Mouse (Mus musculus) CH12.LX (cell line): ENCODE measurements around the gene Gtf2ird2. TPM values are rescaled to one million over a fixed set of nuclear protein-coding genes. Genes with fewer than 3 reads are reported as not detected.

Experiments used
- DNase-seq: peaks from one replicate; pipeline ENCODE4 v3.0.0-alpha.2; 2013; ENCODE audit errors: extremely low read depth
- H3K27ac ChIP-seq: 2 replicates; pipeline ENCODE4 v1.5.1; 2012; ENCODE audit warnings: low read depth, mild to moderate bottlenecking, control low read depth, moderate library complexity; ENCODE audit not compliant: insufficient read depth
- H3K27me3 ChIP-seq: replicated peaks from 2 replicates; pipeline ENCODE3; 2012; ENCODE audit warnings: inconsistent platforms
- H3K36me3 ChIP-seq, 2 experiments: replicated peaks in 1 of 2; 2 replicates each; pipeline versions ENCODE3 to v1.6.1; 2012; ENCODE audit warnings: inconsistent platforms in 1 of 2, low read length in 1 of 2, mild to moderate bottlenecking in 1 of 2, mixed read lengths in 1 of 2, moderate library complexity in 1 of 2; ENCODE audit not compliant: control insufficient read depth in 1 of 2, insufficient read depth in 1 of 2
- H3K4me1 ChIP-seq, 2 experiments: 2 replicates each; pipeline ENCODE4 v1.6.1; 2012; ENCODE audit warnings: inconsistent platforms in 1 of 2, moderate library complexity in 1 of 2; ENCODE audit not compliant: insufficient read depth in 2 of 2, control insufficient read depth in 1 of 2
- H3K4me2 ChIP-seq: 2 replicates; pipeline ENCODE4 v1.6.1; 2012; ENCODE audit warnings: low read depth, mild to moderate bottlenecking, control low read depth; ENCODE audit not compliant: poor library complexity, insufficient read depth, severe bottlenecking
- H3K4me3 ChIP-seq, 3 experiments: fragments of 150-350 bp in 1 of 3; sonication (generic) in 1 of 3; replicated peaks in 1 of 3; 2 replicates each; pipeline versions ENCODE3 to v1.5.1; 2011 to 2012; ENCODE audit warnings: low read depth in 2 of 3, low read length in 2 of 3, mild to moderate bottlenecking in 2 of 3, moderate library complexity in 2 of 3, control low read depth in 1 of 3, improper control_type of control experiment in 1 of 3, inconsistent platforms in 1 of 3, mixed read lengths in 1 of 3; ENCODE audit not compliant: poor library complexity in 1 of 3
- H3K79me2 ChIP-seq: replicated peaks from 2 replicates; pipeline ENCODE4 v1.6.1; 2012; ENCODE audit warnings: mild to moderate bottlenecking, moderate library complexity; ENCODE audit not compliant: control insufficient read depth, poor library complexity, insufficient read depth, severe bottlenecking; ENCODE audit errors: extremely low read depth
- H3K9ac ChIP-seq: 2 replicates; pipeline ENCODE4 v1.6.1; 2012; ENCODE audit warnings: low read depth, mild to moderate bottlenecking, control low read depth, moderate library complexity; ENCODE audit not compliant: insufficient read depth
- H3K9me3 ChIP-seq: replicated peaks from 2 replicates; pipeline ENCODE3; 2012; ENCODE audit warnings: low read length, inconsistent platforms, mixed read lengths
- BHLHE40 ChIP-seq: IDR thresholded peaks from 2 replicates; pipeline ENCODE4 v1.6.1; 2011; ENCODE audit warnings: mild to moderate bottlenecking, low read depth, low read length, improper control_type of control experiment
- E2F4 ChIP-seq: IDR thresholded peaks from 2 replicates; pipeline ENCODE4 v1.6.1; 2011; ENCODE audit warnings: low read depth, low read length, improper control_type of control experiment; ENCODE audit not compliant: insufficient replicate concordance
- EP300 ChIP-seq: IDR thresholded peaks from 2 replicates; pipeline ENCODE4 v1.6.1; 2011; ENCODE audit warnings: low read length, improper control_type of control experiment
- ETS1 ChIP-seq: conservative IDR thresholded peaks from 2 replicates; pipeline ENCODE4 v1.6.1; 2012; ENCODE audit warnings: low read depth, mild to moderate bottlenecking, inconsistent platforms, low read length, improper control_type of control experiment, moderate library complexity
- GABPA ChIP-seq: IDR thresholded peaks from 2 replicates; pipeline ENCODE4 v1.6.1; 2012; ENCODE audit warnings: low read depth, low read length, improper control_type of control experiment, inconsistent platforms; ENCODE audit not compliant: insufficient replicate concordance
- HCFC1 ChIP-seq: IDR thresholded peaks from 2 replicates; pipeline ENCODE4 v1.6.1; 2012; ENCODE audit warnings: low read depth, mild to moderate bottlenecking, inconsistent platforms, low read length, improper control_type of control experiment
- JUND ChIP-seq: conservative IDR thresholded peaks from 2 replicates; pipeline ENCODE4 v1.6.1; 2011; ENCODE audit warnings: low read depth, low read length, improper control_type of control experiment
- MAZ ChIP-seq: IDR thresholded peaks from 2 replicates; pipeline ENCODE4 v1.6.1; 2012; ENCODE audit warnings: low read depth, mild to moderate bottlenecking, inconsistent platforms, low read length, improper control_type of control experiment, moderate library complexity
- MXI1 ChIP-seq: IDR thresholded peaks from 2 replicates; pipeline ENCODE4 v1.6.1; 2011; ENCODE audit warnings: mild to moderate bottlenecking, low read depth, low read length, improper control_type of control experiment
- NRF1 ChIP-seq: IDR thresholded peaks from 2 replicates; pipeline ENCODE4 v1.6.1; 2014; ENCODE audit warnings: low read depth, mild to moderate bottlenecking, inconsistent platforms, low read length, improper control_type of control experiment, moderate library complexity
- PAX5 ChIP-seq: IDR thresholded peaks from 2 replicates; pipeline ENCODE4 v1.6.1; 2012; ENCODE audit warnings: low read length, inconsistent platforms, mixed read lengths
- POLR2A ChIP-seq: IDR thresholded peaks from 2 replicates; pipeline ENCODE4 v1.6.1; 2011; ENCODE audit warnings: low read depth, mild to moderate bottlenecking, improper control_type of control experiment, low read length
- POLR2AphosphoS2 ChIP-seq: IDR thresholded peaks from 2 replicates; pipeline ENCODE4 v1.6.1; 2011; ENCODE audit warnings: low read depth, low read length, improper control_type of control experiment
- RAD21 ChIP-seq: IDR thresholded peaks from 2 replicates; pipeline ENCODE4 v1.6.1; 2011; ENCODE audit warnings: low read depth, mild to moderate bottlenecking, low read length, improper control_type of control experiment, moderate library complexity
- SIN3A ChIP-seq: IDR thresholded peaks from 2 replicates; pipeline ENCODE4 v1.6.1; 2012; ENCODE audit warnings: low read length, improper control_type of control experiment, inconsistent platforms
- TBP ChIP-seq: conservative IDR thresholded peaks from 2 replicates; pipeline ENCODE4 v1.6.1; 2011; ENCODE audit warnings: low read depth, low read length, improper control_type of control experiment
- TCF12 ChIP-seq: IDR thresholded peaks from 2 replicates; pipeline ENCODE4 v1.6.1; 2014; ENCODE audit warnings: low read depth, mild to moderate bottlenecking, inconsistent platforms, low read length, improper control_type of control experiment
- UBTF ChIP-seq: IDR thresholded peaks from 2 replicates; pipeline ENCODE4 v1.6.1; 2012; ENCODE audit warnings: low read depth, mild to moderate bottlenecking, inconsistent platforms, low read length, improper control_type of control experiment, moderate library complexity
- ZMIZ1 ChIP-seq: IDR thresholded peaks from 2 replicates; pipeline ENCODE4 v1.6.1; 2012; ENCODE audit warnings: low read depth, mild to moderate bottlenecking, inconsistent platforms, low read length, improper control_type of control experiment
- ZNF384 ChIP-seq: IDR thresholded peaks from 2 replicates; pipeline ENCODE4 v1.6.1; 2012; ENCODE audit warnings: low read depth, low read length, improper control_type of control experiment, inconsistent platforms
- dilution Hi-C: fragments of 300-500 bp; cut with MboI; formaldehyde crosslinking; loops from 2 replicates; pipeline ENCODE4 v1.14.3; 2020; ENCODE audit warnings: low sequenced_read_pairs; ENCODE audit not compliant: extremely low pct_unique_long_range_greater_than_20kb, extremely low pct_ligation_motif_present
- in situ Hi-C: fragments of 300-500 bp; cut with MboI; formaldehyde crosslinking; loops from 3 replicates; pipeline ENCODE4 v1.14.3; 2019; ENCODE audit warnings: low sequenced_read_pairs, low pct_ligation_motif_present, low pct_unique_long_range_greater_than_20kb, mixed read lengths
- polyA plus RNA-seq: library from polyadenylated mRNA; unstranded; fragments of >175 nt; gene quantifications from 2 replicates; pipeline ENCODE4 v1.2.1, GENCODE M21; 2012; ENCODE audit warnings: low read depth; ENCODE audit not compliant: insufficient read length
- total RNA-seq, 2 experiments: library from RNA; depleted of rRNA; stranded (reverse); fragments of 300-350 nt in 1 of 2; fragments of >200 nt in 1 of 2; gene quantifications; 2 replicates each; pipeline ENCODE4 v1.2.3; 2012 to 2014

Gtf2ird2 gene
- total and polyA plus RNA-seq, 3 experiments: 1.9 to 9.7 (median 4.7) TPM

- no peaks in the 10 kb centered on the region for H3K79me2 ChIP-seq
- dilution Hi-C loops: no loop called here
- H3K4me1 ChIP-seq: peaks cover 7 to 34% of the 10 kb centered on the region in 2 experiments
- H3K27me3 ChIP-seq: no peaks in the 10 kb centered on the region
- TF ChIP-seq MAZ (no peak), POLR2AphosphoS2 (peak; percentile 92), ZMIZ1 (peak; percentile 23; the same call in 1 of the 2 replicates), RAD21 (no peak), MXI1 (no peak), PAX5 (no peak), POLR2A (peak; percentile 53), EP300 (no peak)
- H3K36me3 ChIP-seq: peaks cover 55 to 80% of the 10 kb centered on the region in 2 experiments
- H3K27ac ChIP-seq: no peak overlapping the region
- no peak overlapping the region for H3K4me2 ChIP-seq
- H3K4me3 ChIP-seq: no peak overlapping the region
- in situ Hi-C loops: no loop called here
- H3K9me3 ChIP-seq: peaks cover 19% of the 10 kb centered on the region
- H3K9ac ChIP-seq: no peak overlapping the region
- DNase-seq: no peak
These were observed 34.1 kb downstream of the Gtf2ird2 start for GRCm38 (mm10) chr5:134217900-134218299.

GRCm38 (mm10) chr5:134221278-134221677 lies 37.5 kb downstream of the Gtf2ird2 start:
- Histone ChIP-seq H3K9me3 (peaks cover 17% of the 10 kb centered on the region), H3K4me3 (no peak overlapping the region), H3K4me1 (peaks cover 15 to 40% of the 10 kb centered on the region in 2 experiments), H3K27me3 (no peaks in the 10 kb centered on the region), H3K4me2 (no peak overlapping the region), H3K27ac (no peak overlapping the region), H3K9ac (no peak overlapping the region), H3K36me3 (peaks cover 84 to 97% of the 10 kb centered on the region in 2 experiments), H3K79me2 (peaks cover 19% of the 10 kb centered on the region; the same call in 1 of the 2 replicates)
- TF ChIP-seq NRF1 (no peak), MXI1 (no peak), RAD21 (no peak), GABPA (no peak), JUND (no peak), POLR2AphosphoS2 (no peak), E2F4 (no peak), BHLHE40 (no peak), ZNF384 (no peak), HCFC1 (no peak), UBTF (no peak), TBP (no peak), ETS1 (no peak), SIN3A (no peak), TCF12 (no peak)
- no peak for DNase-seq
- dilution Hi-C loops: no loop called here
- in situ Hi-C loops: no loop called here
